Mouse (Mus musculus) lung, postnatal 36 days (tissue): ENCODE measurements around the gene Hectd2.

ENCODE experiments used
- DNase-seq: peaks from one replicate; pipeline ENCODE4 v3.0.0; 2022; ENCODE audit warnings: mixed read lengths

Hectd2 gene

GRCm38 (mm10) chr19:36573986-36574385 is 19.5 kb downstream of the Hectd2 start:
- no peak for DNase-seq

- no peak for DNase-seq
Measured at GRCm38 (mm10) chr19:36575159-36575558, 20.7 kb downstream of the Hectd2 start.

GRCm38 (mm10) chr19:36580874-36581273 is 26.4 kb downstream of the Hectd2 start:
- DNase-seq: no peak

GRCm38 (mm10) chr19:36582116-36582515 is 27.7 kb downstream of the Hectd2 start:
- DNase-seq: no peak

GRCm38 (mm10) chr19:36585505-36585904 is 31.1 kb downstream of the Hectd2 start:
- DNase-seq: no peak

GRCm38 (mm10) chr19:36594409-36594808 is 40.0 kb downstream of the Hectd2 start:
- DNase-seq: no peak

GRCm38 (mm10) chr19:36601869-36602268 is 47.4 kb downstream of the Hectd2 start:
- no peak for DNase-seq

- DNase-seq: no peak
Measured at GRCm38 (mm10) chr19:36602535-36603312, 48.3 kb downstream of the Hectd2 start.

- no peak for DNase-seq
Measured at GRCm38 (mm10) chr19:36606270-36606669, 51.8 kb downstream of the Hectd2 start.

GRCm38 (mm10) chr19:36609229-36609628 is 54.8 kb downstream of the Hectd2 start:
- peak; percentile 24 for DNase-seq

GRCm38 (mm10) chr19:36610309-36610708 is 55.9 kb downstream of the Hectd2 start:
- no peak for DNase-seq

GRCm38 (mm10) chr19:36625906-36626305 is 71.5 kb downstream of the Hectd2 start:
- no peak for DNase-seq

- no peak for DNase-seq
Measured at GRCm38 (mm10) chr19:36626881-36627280, 72.4 kb downstream of the Hectd2 start.

GRCm38 (mm10) chr19:36629394-36629910 is 75.0 kb downstream of the Hectd2 start:
- DNase-seq: no peak

GRCm38 (mm10) chr19:36630361-36630760 is 75.9 kb downstream of the Hectd2 start:
- no peak for DNase-seq

- DNase-seq: peak; percentile 24
Measured at GRCm38 (mm10) chr19:36634771-36635170, 80.3 kb downstream of the Hectd2 start.

- no peak for DNase-seq
Measured at GRCm38 (mm10) chr19:36637223-36637622, 82.8 kb downstream of the Hectd2 start.

GRCm38 (mm10) chr19:36637948-36638587 is 83.6 kb downstream of the Hectd2 start:
- no peak for DNase-seq

GRCm38 (mm10) chr19:36639072-36639471 is 84.6 kb downstream of the Hectd2 start:
- DNase-seq: no peak

- DNase-seq: no peak
Measured at GRCm38 (mm10) chr19:36641128-36641527, 86.7 kb downstream of the Hectd2 start.

- no peak for DNase-seq
Measured at GRCm38 (mm10) chr19:36645308-36645889, 91.0 kb downstream of the Hectd2 start.

GRCm38 (mm10) chr19:36646132-36646828 is 91.8 kb downstream of the Hectd2 start:
- DNase-seq: peak; percentile 34

- no peak for DNase-seq
Measured at GRCm38 (mm10) chr19:36652686-36653085, 98.2 kb downstream of the Hectd2 start.
